Comparison of ENCODE assay signal across 17 mouse cellular contexts in genomic region chr3:133753041-133753440, GRCm38 (mm10).
DNase-seq lines count a peak whose midpoint lies in the region; ATAC-seq lines count a peak whose summit lies in the region.
"Had no signal": no experiment of that assay in that cellular context is flagged by ENCODE, and none has a peak within 500 bp of the region (broad histone marks: within the 10 kb centered on the region; RNA-seq: fewer than 3 reads in every experiment).

No protein-coding gene starts in this region.

- H3K4me2 ChIP-seq in kidney, embryonic 16.5 days (replicated peaks; ENCODE audit: low read depth, low read length), result no peak overlapping the region
- H3K4me2 ChIP-seq in liver, embryonic 11.5 days, result no peak overlapping the region
- H3K4me2 ChIP-seq: heart, embryonic 11.5 days; hindbrain, embryonic 15.5 days; intestine, embryonic 15.5 days; kidney, embryonic 15.5 days had no signal

- no peak overlapping the region for H3K9ac ChIP-seq in kidney, embryonic 16.5 days (replicated peaks; ENCODE audit: low read length)
- no peak overlapping the region for H3K9ac ChIP-seq in liver, embryonic 11.5 days (ENCODE audit: low read depth, low read length)
- H3K9ac ChIP-seq: hindbrain, embryonic 15.5 days; intestine, embryonic 15.5 days; kidney, embryonic 15.5 days; liver, postnatal 0 days had no signal

- H3K4me1 ChIP-seq in kidney, embryonic 16.5 days (ENCODE audit: insufficient read depth, low read length), result peaks cover 44% of the 10 kb centered on the region
- peaks cover 5% of the 10 kb centered on the region; the same call in 1 of the 2 replicates for H3K4me1 ChIP-seq in liver, embryonic 11.5 days (replicated peaks; ENCODE audit: control insufficient read depth, insufficient read depth, low read length)

- H3K27me3 ChIP-seq in kidney, embryonic 16.5 days (ENCODE audit: insufficient read depth, low read length), result no peaks in the 10 kb centered on the region
- no peaks in the 10 kb centered on the region for H3K27me3 ChIP-seq in liver, embryonic 11.5 days (replicated peaks; ENCODE audit: control insufficient read depth, insufficient read depth, low read length)
- H3K27me3 ChIP-seq: intestine, embryonic 15.5 days; kidney, embryonic 15.5 days had no signal

- no peak for ATAC-seq in kidney, embryonic 16.5 days (ENCODE audit: low FRiP score, low TSS enrichment)
- no peak for ATAC-seq in liver, embryonic 11.5 days (replicated peaks; ENCODE audit: low FRiP score)
- ATAC-seq: intestine, embryonic 15.5 days; liver, postnatal 0 days had no signal

- WGBS in kidney, embryonic 16.5 days, result 69% methylated on average over 3 of the region's 3 CpGs
- WGBS in liver, embryonic 11.5 days, result 74% methylated on average over 3 of the region's 3 CpGs

- 0 out of 2 replicates have a peak overlapping the region, but pooled peaks have one; percentile 24 for H3K27ac ChIP-seq in kidney, embryonic 16.5 days (ENCODE audit: low read length)
- no peak overlapping the region for H3K27ac ChIP-seq in liver, embryonic 11.5 days (ENCODE audit: low read depth, low read length)
- H3K27ac ChIP-seq: forebrain, embryonic 10.5 days; hindbrain, embryonic 15.5 days; intestine, embryonic 15.5 days; midbrain, embryonic 10.5 days had no signal

- no peak overlapping the region for H3K4me3 ChIP-seq in kidney, embryonic 16.5 days (ENCODE audit: low read length)
- no peak overlapping the region for H3K4me3 ChIP-seq in liver, embryonic 11.5 days (ENCODE audit: low read depth, low read length)
- H3K4me3 ChIP-seq: forebrain, embryonic 10.5 days; hindbrain, embryonic 15.5 days; intestine, embryonic 15.5 days; kidney, embryonic 15.5 days; midbrain, embryonic 10.5 days had no signal

- DNase-seq in kidney, postnatal 14 days, result no peak
- DNase-seq in fat pad, adult 2 months (ENCODE audit: extremely low read depth, low read depth, low spot score), result peak; percentile 100
- DNase-seq in lung, postnatal 14 days, result peak; percentile 26
- no peak for DNase-seq in liver, embryonic 11.5 days (ENCODE audit: low spot score)
- no peak for DNase-seq in urinary bladder, adult 18-20 months (ENCODE audit: low spot score in 2 of 2)
- DNase-seq in spleen, postnatal 10 days (ENCODE audit: low spot score in 2 of 2), result no peak
- DNase-seq: adrenal gland, postnatal 10 days; cerebellum, adult 9-10 months; gastrocnemius, postnatal 36 days; liver, postnatal 0 days had no signal

- H3K36me3 ChIP-seq in kidney, embryonic 16.5 days (ENCODE audit: insufficient read depth, low read length), result no peaks in the 10 kb centered on the region
- no peaks in the 10 kb centered on the region for H3K36me3 ChIP-seq in liver, embryonic 11.5 days (ENCODE audit: control insufficient read depth, insufficient read depth, low read length)
- H3K36me3 ChIP-seq: forebrain, embryonic 10.5 days; hindbrain, embryonic 15.5 days; intestine, embryonic 15.5 days; kidney, embryonic 15.5 days; midbrain, embryonic 10.5 days had no signal

- no peaks in the 10 kb centered on the region for H3K9me3 ChIP-seq in kidney, embryonic 16.5 days (ENCODE audit: low read length)
- H3K9me3 ChIP-seq in liver, embryonic 11.5 days (ENCODE audit: control insufficient read depth, low read length), result no peaks in the 10 kb centered on the region
- H3K9me3 ChIP-seq: forebrain, embryonic 10.5 days; hindbrain, embryonic 15.5 days; intestine, embryonic 15.5 days; kidney, embryonic 15.5 days; midbrain, embryonic 10.5 days had no signal

Comparison
In these comparisons a context has a peak if more than half of its experiments do, and no peak if none do; other contexts are left out.
1. DNase-seq: peak in fat pad, adult 2 months (single experiment) and lung, postnatal 14 days (single experiment); none in kidney, postnatal 14 days (single experiment), liver, embryonic 11.5 days (single experiment), urinary bladder, adult 18-20 months (0 of 2) and spleen, postnatal 10 days (0 of 2).